15 mouse cellular contexts compared by ENCODE assay signal in the genomic region with DNA sequence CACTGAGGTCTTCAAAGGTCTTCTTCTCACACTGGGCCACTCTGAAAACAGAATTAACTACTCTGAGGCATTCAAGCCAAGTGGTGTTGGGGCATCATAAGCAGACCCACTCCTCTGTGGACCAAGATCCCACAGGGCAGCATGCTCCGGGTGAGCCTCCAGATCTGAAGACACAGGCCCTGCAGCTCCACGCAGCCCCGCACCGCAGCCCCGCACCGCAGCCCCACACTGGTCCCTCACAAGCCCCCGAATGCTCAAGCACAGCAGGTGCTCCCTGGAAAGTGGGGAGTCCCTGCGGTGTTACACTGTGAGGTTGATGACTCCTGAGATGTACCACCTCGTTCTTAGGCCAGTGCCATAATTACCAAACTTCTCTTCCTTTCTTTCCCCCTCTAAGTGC. TPM values are rescaled to one million over a fixed set of nuclear protein-coding genes. Genes with fewer than 3 reads are reported as not detected.
"Had no signal": no experiment of that assay in that cellular context is flagged by ENCODE, and none has a peak within 500 bp of the region (broad histone marks: within the 10 kb centered on the region; RNA-seq: fewer than 3 reads in every experiment).

No protein-coding gene starts in this region.

- H3K4me3 ChIP-seq: left cerebral cortex, adult 2 months; limb, embryonic 15.5 days; liver, embryonic 12.5 days; midbrain, embryonic 10.5 days; myocyte; neural tube, embryonic 12.5 days; stomach, embryonic 15.5 days had no signal

- H3K9ac ChIP-seq: limb, embryonic 15.5 days; lung, embryonic 14.5 days; neural tube, embryonic 12.5 days; stomach, embryonic 15.5 days had no signal

- ATAC-seq: liver, embryonic 12.5 days had no signal

- H3K9me3 ChIP-seq: limb, embryonic 15.5 days; liver, embryonic 12.5 days; midbrain, embryonic 10.5 days; neural tube, embryonic 12.5 days; stomach, embryonic 15.5 days had no signal

- H3K4me1 ChIP-seq: limb, embryonic 15.5 days had no signal

- H3K27ac ChIP-seq: left cerebral cortex, adult 2 months; limb, embryonic 15.5 days; midbrain, embryonic 10.5 days; neural tube, embryonic 12.5 days; stomach, embryonic 15.5 days had no signal

- H3K36me3 ChIP-seq: limb, embryonic 15.5 days; stomach, embryonic 15.5 days had no signal

- H3K27me3 ChIP-seq: limb, embryonic 15.5 days; liver, embryonic 12.5 days; neural tube, embryonic 12.5 days; stomach, embryonic 15.5 days had no signal

- H3K4me2 ChIP-seq: limb, embryonic 15.5 days; liver, embryonic 12.5 days; lung, embryonic 14.5 days; neural tube, embryonic 12.5 days; stomach, embryonic 15.5 days had no signal

- DNase-seq: kidney, adult 2 months; kidney, postnatal 25 days; lung, embryonic 14.5 days; lung, postnatal 10 days; lung, postnatal 4 days; midbrain, embryonic 14.5 days; spleen, adult 18-20 months had no signal

RNA-seq across cellular contexts. Expression of gene Plpp7, which starts 37.1 kb away (rescaled TPM):
- total RNA-seq: neutrophil, adult 5-6 weeks had no signal
